Mouse (Mus musculus) ES-E14 (cell line): ENCODE results near the gene Trim12a. TPM values are rescaled to one million over a fixed set of nuclear protein-coding genes. Genes with fewer than 3 reads are reported as not detected.
"Not testable (repeated sequence)": the region's sequence is repeated elsewhere in the genome, so short reads cannot be mapped to it uniquely, and the experiment has no call there.

Source experiments
- DNase-seq: peaks from one replicate; pipeline ENCODE4 v3.0.0-alpha.2; 2013; ENCODE audit warnings: low read depth, low spot score
- H3K27ac ChIP-seq: 2 replicates; pipeline ENCODE4 v1.5.1; 2012; ENCODE audit warnings: low read depth, mild to moderate bottlenecking, low read length, moderate library complexity, mixed read lengths; ENCODE audit not compliant: poor library complexity, insufficient read depth, severe bottlenecking
- H3K36me3 ChIP-seq: 2 replicates; pipeline ENCODE4 v1.6.1; 2012; ENCODE audit warnings: mild to moderate bottlenecking, low read length, moderate library complexity, mixed read lengths; ENCODE audit not compliant: control insufficient read depth, poor library complexity, insufficient read depth, severe bottlenecking
- H3K4me1 ChIP-seq, 2 experiments: fragments of 150-350 bp in 1 of 2; sonication (generic) in 1 of 2; 2 replicates each; pipeline ENCODE4 v1.6.1; 2012; ENCODE audit warnings: low read length in 2 of 2, mild to moderate bottlenecking in 1 of 2, mixed read lengths in 1 of 2; ENCODE audit not compliant: control insufficient read depth in 2 of 2, insufficient read depth in 2 of 2, poor library complexity in 1 of 2
- H3K4me3 ChIP-seq, 2 experiments: fragments of 150-350 bp in 1 of 2; sonication (generic) in 1 of 2; 2 replicates each; pipeline ENCODE4 v1.5.1; 2012; ENCODE audit warnings: low read length in 2 of 2, low read depth in 1 of 2, mild to moderate bottlenecking in 1 of 2, mixed read lengths in 1 of 2; ENCODE audit not compliant: insufficient read depth in 1 of 2, poor library complexity in 1 of 2, severe bottlenecking in 1 of 2
- H3K9ac ChIP-seq: 2 replicates; pipeline ENCODE4 v1.6.1; 2012; ENCODE audit warnings: low read depth, mild to moderate bottlenecking, low read length, mixed read lengths; ENCODE audit not compliant: poor library complexity, insufficient read depth, severe bottlenecking
- H3K9me3 ChIP-seq: fragments of 150-350 bp; sonication (generic); 2 replicates; pipeline ENCODE4 v1.6.1; 2012; ENCODE audit warnings: low read depth, mild to moderate bottlenecking, low read length; ENCODE audit not compliant: control insufficient read depth, insufficient read depth
- in situ Hi-C, 2 experiments: fragments of 600-800 bp; cut with MboI; formaldehyde crosslinking; loops; one replicate each; pipeline ENCODE4 v1.15.1; 2025; ENCODE audit warnings: low sequenced_read_pairs in 2 of 2, inconsistent platforms in 1 of 2; ENCODE audit not compliant: unreplicated experiment in 2 of 2
- total RNA-seq: library from RNA; depleted of rRNA; stranded (reverse); fragments of 300-350 nt; gene quantifications from 2 replicates; pipeline ENCODE4 v1.2.3, GENCODE M21; 2012; rRNA removed

The Trim12a gene
- total RNA-seq, 1 experiment: not detected

DNA sequence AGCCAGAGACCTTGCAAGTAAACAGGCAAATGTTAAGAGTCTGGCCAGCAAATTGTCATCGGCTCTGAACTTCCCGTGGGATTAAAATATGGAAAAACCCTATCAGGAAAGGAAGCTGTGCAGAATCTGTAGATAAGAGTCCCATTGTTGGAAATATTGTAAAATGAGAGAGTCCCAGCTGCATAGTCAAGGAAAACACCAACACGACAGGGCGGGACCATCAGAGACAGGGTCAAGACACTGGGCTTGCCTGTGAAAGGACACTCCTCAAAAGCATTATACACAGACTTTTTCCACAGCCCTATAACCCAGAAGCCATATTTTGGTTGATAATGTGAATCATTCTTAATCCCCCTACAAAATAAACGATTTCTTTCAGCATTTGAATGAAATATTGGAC is 49.9 kb downstream of the Trim12a start:
- H3K36me3 ChIP-seq, DNase-seq, H3K9me3 ChIP-seq, H3K4me3 ChIP-seq, in situ Hi-C loops, H3K27ac ChIP-seq, H3K4me1 ChIP-seq, H3K9ac ChIP-seq: not testable (repeated sequence)

DNA sequence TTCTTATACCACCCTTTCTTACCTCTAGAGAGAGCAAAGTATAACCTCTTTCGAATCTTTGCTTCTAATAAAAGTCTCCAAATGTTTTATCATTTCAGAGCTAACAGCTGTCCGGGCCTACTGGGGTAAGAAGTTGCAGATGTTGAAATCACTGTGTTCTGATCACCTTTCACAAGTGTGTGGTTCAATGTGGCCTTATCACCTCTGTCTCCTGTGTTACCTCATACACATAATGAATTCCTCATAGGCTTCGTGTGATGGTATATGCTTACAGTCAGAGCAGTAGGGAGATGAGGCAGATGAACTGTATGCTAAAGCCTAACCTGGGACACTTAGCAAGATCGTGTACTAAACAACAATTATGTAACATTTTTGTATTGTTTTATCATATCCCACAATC is 54.9 kb downstream of the Trim12a start:
- H3K9ac ChIP-seq, H3K27ac ChIP-seq, H3K36me3 ChIP-seq, H3K4me1 ChIP-seq, DNase-seq, H3K9me3 ChIP-seq, in situ Hi-C loops, H3K4me3 ChIP-seq: not testable (repeated sequence)

Other genes with a start within 250 kb of the Trim12a start
- not detected in 2 replicates for gene Olfr644, start 243.6 kb downstream of the Trim12a start, total RNA-seq
- not detected in 2 replicates for gene Olfr645, start 230.0 kb downstream of the Trim12a start, total RNA-seq
- not detected in 2 replicates for gene Olfr646, start 210.6 kb downstream of the Trim12a start, total RNA-seq
- gene Ubqln5, start 185.6 kb downstream of the Trim12a start, total RNA-seq: not detected in 2 replicates
- not detected in 2 replicates for gene Olfr643, start 178.1 kb downstream of the Trim12a start, total RNA-seq
- not detected in 2 replicates for gene Ubqln3, start 172.2 kb downstream of the Trim12a start, total RNA-seq
- gene Ubqlnl, start 164.9 kb downstream of the Trim12a start, total RNA-seq: not detected in 2 replicates
- gene Olfm5, start 150.6 kb downstream of the Trim12a start, total RNA-seq: not detected in 2 replicates
- gene Olfr648, start 132.1 kb downstream of the Trim12a start, total RNA-seq: 0.04 and 0.05 TPM in 2 replicates
- not detected in 2 replicates for gene Olfr649, start 119.5 kb downstream of the Trim12a start, total RNA-seq
- 73.9 and 86.1 TPM in 2 replicates for gene Trim6, start 96.7 kb downstream of the Trim12a start, total RNA-seq
- gene Trim34a, start 71.0 kb downstream of the Trim12a start, total RNA-seq: 1.3 and 1.6 TPM in 2 replicates
- not detected in 2 replicates for gene Trim5, start 27.4 kb downstream of the Trim12a start, total RNA-seq
- 0.94 and 1.0 TPM in 2 replicates for gene Trim34b, start 14.0 kb upstream of the Trim12a start, total RNA-seq
- 2.5 and 2.9 TPM in 2 replicates for gene Trim12c, start 37.9 kb upstream of the Trim12a start, total RNA-seq
- gene Trim30b, start 54.4 kb upstream of the Trim12a start, total RNA-seq: not detected in 2 replicates
- not detected in 2 replicates for gene Trim30c, start 85.4 kb upstream of the Trim12a start, total RNA-seq
- 0.36 TPM in 1 of 2 replicates, not detected in the other for gene Trim30a, start 149.7 kb upstream of the Trim12a start, total RNA-seq
- gene Trim30d, start 192.4 kb upstream of the Trim12a start, total RNA-seq: 0.11 and 0.13 TPM in 2 replicates
- gene Olfr651, start 234.7 kb upstream of the Trim12a start, total RNA-seq: not detected in 2 replicates
- gene Olfr652, start 245.4 kb upstream of the Trim12a start, total RNA-seq: not detected in 2 replicates